ENCODE assay signal across 8 mouse cellular contexts in the genomic region with DNA sequence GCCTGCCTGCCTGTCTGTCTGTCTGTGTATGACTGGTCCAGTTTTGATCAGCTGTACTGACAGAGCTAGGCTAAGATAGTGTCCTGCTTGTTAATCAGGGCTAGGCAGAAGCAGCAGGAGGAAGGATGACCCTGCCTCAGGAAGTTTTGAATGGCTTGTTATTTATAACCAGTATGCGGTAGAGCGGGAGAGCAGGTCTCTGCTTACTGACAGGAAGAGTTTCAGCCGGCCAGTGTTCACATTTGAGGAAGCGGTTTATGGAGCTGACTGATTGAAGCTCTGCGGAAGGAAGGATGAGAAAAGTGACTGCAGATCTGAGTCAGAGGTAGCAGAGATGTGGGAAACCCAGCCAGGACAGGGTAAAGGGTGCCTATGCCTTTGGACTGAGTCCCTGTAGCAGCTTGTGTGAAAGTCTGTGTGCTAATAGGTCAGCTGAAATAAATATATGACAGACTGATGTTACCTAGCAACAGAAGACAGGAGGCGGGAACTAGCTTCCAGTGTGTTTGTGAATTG. TPM values are rescaled to one million over a fixed set of nuclear protein-coding genes. Genes with fewer than 3 reads are reported as not detected.
A peak's percentile ranks its signal among the peaks of the same experiment; 100 is the strongest.
DNase-seq lines count a peak whose midpoint lies in the region; ATAC-seq and TF ChIP-seq lines count a peak whose summit lies in the region.

No protein-coding gene starts in this region.

- H3K36me3 ChIP-seq in heart, embryonic 15.5 days, result no peaks in the 10 kb centered on the region
- H3K36me3 ChIP-seq in lung, embryonic 15.5 days, result peaks cover 3% of the 10 kb centered on the region; the same call in 1 of the 2 replicates

- intact Hi-C loops in gastrocnemius, adult 2 months (cut with DNase I), result no loop called here

- peak; percentile 35 for DNase-seq in gastrocnemius, adult 2 months
- no peak for DNase-seq in gastrocnemius, adult 8-10 months (ENCODE audit: low spot score in 2 of 2)
- peak; percentile 53 for DNase-seq in c-Kit-positive CD71-negative TER-119-negative erythroid progenitor cells, embryonic 14.5 days (ENCODE audit: low read depth)
- peak; percentile 50 for DNase-seq in kidney, postnatal 10 days
- DNase-seq in ovary, postnatal 14 days (ENCODE audit: low spot score), result no peak

- no peak overlapping the region for H3K9ac ChIP-seq in heart, embryonic 15.5 days
- no peak overlapping the region for H3K9ac ChIP-seq in lung, embryonic 15.5 days

- peak overlapping the region; percentile 26 for H3K4me2 ChIP-seq in heart, embryonic 15.5 days
- H3K4me2 ChIP-seq in lung, embryonic 15.5 days, result peak overlapping the region; percentile 14; the same call in 1 of the 2 replicates

- 22% methylated on average over 6 of the region's 6 CpGs for WGBS in heart, embryonic 15.5 days
- 21% methylated on average over 6 of the region's 6 CpGs for WGBS in lung, embryonic 15.5 days

- ATAC-seq in heart, embryonic 15.5 days (replicated peaks; ENCODE audit: insufficient number of reproducible peaks, insufficient read depth, low FRiP score, low read depth), result peak; percentile 75
- ATAC-seq in lung, embryonic 15.5 days (ENCODE audit: borderline replicate concordance, extremely low read depth, low FRiP score, low TSS enrichment), result peak; percentile 77
- ATAC-seq in neutrophil, adult 5-6 weeks (ENCODE audit: extremely low read depth, insufficient number of reproducible peaks, low FRiP score, poor library complexity, severe bottlenecking), result peak; percentile 30; the same call in 1 of the 2 replicates

- H3K4me1 ChIP-seq in heart, embryonic 15.5 days (replicated peaks), result peaks cover 11% of the 10 kb centered on the region
- peaks cover 21% of the 10 kb centered on the region; the same call in 1 of the 2 replicates for H3K4me1 ChIP-seq in lung, embryonic 15.5 days

- TF ChIP-seq CTCF in gastrocnemius, adult 2 months (IDR thresholded peaks at IDR 0.05), result no peak

- H3K9me3 ChIP-seq in heart, embryonic 15.5 days (replicated peaks), result no peaks in the 10 kb centered on the region
- H3K9me3 ChIP-seq in lung, embryonic 15.5 days, result no peaks in the 10 kb centered on the region

- H3K4me3 ChIP-seq in gastrocnemius, adult 2 months, result peak overlapping the region; percentile 39
- no peak overlapping the region for H3K4me3 ChIP-seq in heart, embryonic 15.5 days
- no peak overlapping the region for H3K4me3 ChIP-seq in lung, embryonic 15.5 days

- H3K27me3 ChIP-seq in heart, embryonic 15.5 days, result no peaks in the 10 kb centered on the region
- H3K27me3 ChIP-seq in lung, embryonic 15.5 days, result no peaks in the 10 kb centered on the region

- peak overlapping the region; percentile 64 for H3K27ac ChIP-seq in gastrocnemius, adult 2 months
- H3K27ac ChIP-seq in heart, embryonic 15.5 days, result peak overlapping the region; percentile 24
- peak overlapping the region; percentile 41; the same call in 1 of the 2 replicates for H3K27ac ChIP-seq in lung, embryonic 15.5 days

RNA-seq across cellular contexts. Expression of a gene that starts 27.9 kb away (rescaled TPM):
- 1 to 10 TPM; 2.3 to 2.5 TPM for total RNA-seq in gastrocnemius, adult 2 months (2021)
- total RNA-seq in gastrocnemius, adult 8-10 months (2022), result 1 to 10 TPM; 2.1 to 4.1 (median 3.0) TPM
- polyA plus RNA-seq in heart, embryonic 15.5 days (2015; fragmentation: Nextera tagmentation; extraction: Ambion mirVana), result 2.9 and 5.0 TPM in 2 replicates
- 5.0 and 5.5 TPM in 2 replicates for polyA plus RNA-seq in lung, embryonic 15.5 days (2015; fragmentation: Nextera tagmentation; extraction: Ambion mirVana)
- total RNA-seq in neutrophil, adult 5-6 weeks (2017), result 0.61 and 0.81 TPM in 2 replicates

RNA-seq across cellular contexts. Expression of a gene that starts 41.2 kb away (rescaled TPM):
- 10 to 100 TPM; 41.3 to 51.7 TPM for total RNA-seq in gastrocnemius, adult 2 months (2021)
- 10 to 100 TPM; 38.5 to 46.0 (median 40.4) TPM for total RNA-seq in gastrocnemius, adult 8-10 months (2022)
- 120 and 122 TPM in 2 replicates for polyA plus RNA-seq in heart, embryonic 15.5 days (2015; fragmentation: Nextera tagmentation; extraction: Ambion mirVana)
- polyA plus RNA-seq in lung, embryonic 15.5 days (2015; fragmentation: Nextera tagmentation; extraction: Ambion mirVana), result 188 and 190 TPM in 2 replicates
- total RNA-seq in neutrophil, adult 5-6 weeks (2017), result 75.9 and 94.6 TPM in 2 replicates

RNA-seq across cellular contexts. Expression of a gene that starts 56.5 kb away (rescaled TPM):
- 1,000 to 10,000 TPM; 1,020 to 1,179 TPM for total RNA-seq in gastrocnemius, adult 2 months (2021)
- 1,000 to 10,000 TPM; 1,212 to 1,718 (median 1,419) TPM for total RNA-seq in gastrocnemius, adult 8-10 months (2022)
- 0.19 and 0.32 TPM in 2 replicates for polyA plus RNA-seq in heart, embryonic 15.5 days (2015; fragmentation: Nextera tagmentation; extraction: Ambion mirVana)
- 0.14 and 0.23 TPM in 2 replicates for polyA plus RNA-seq in lung, embryonic 15.5 days (2015; fragmentation: Nextera tagmentation; extraction: Ambion mirVana)
- 0.23 and 1.6 TPM in 2 replicates for total RNA-seq in neutrophil, adult 5-6 weeks (2017)

Comparison
In these comparisons a context has a peak if more than half of its experiments do, and no peak if none do; other contexts are left out.
1. DNase-seq: peak in gastrocnemius, adult 2 months (single experiment), c-Kit-positive CD71-negative TER-119-negative erythroid progenitor cells, embryonic 14.5 days (single experiment) and kidney, postnatal 10 days (single experiment); none in gastrocnemius, adult 8-10 months (0 of 2) and ovary, postnatal 14 days (single experiment).
2. RNA of a gene that starts 56.5 kb away (total RNA-seq): 1,212 to 1,718 TPM in gastrocnemius, adult 8-10 months and 1,020 to 1,179 TPM in gastrocnemius, adult 2 months; 0.23 to 1.6 TPM in neutrophil, adult 5-6 weeks; every median in the first group is over 100 times any median in the second.
3. Peak in every context shown above with its lines, with median percentiles within 50 percentile points of each other: H3K27ac ChIP-seq and ATAC-seq.